Mouse (Mus musculus): Measurements from ENCODE around the gene Actbl2. TPM values are rescaled to one million over a fixed set of nuclear protein-coding genes. Genes with fewer than 3 reads are reported as not detected.

The Actbl2 gene
- polyA plus RNA-seq (2014; fragmentation: Nextera tagmentation; extraction: Ambion mirVana): not detected in 2 replicates

GRCm38 (mm10) chr13:111254713-111255112 is at the start of gene Actbl2:
Gene Actbl2 (plus strand): TSS chr13:111255013.
- H3K27ac ChIP-seq (ENCODE audit: low read depth, low read length): no peak within 1 kb of the TSS
- no peak for ATAC-seq (ENCODE audit: low FRiP score, low TSS enrichment)

GRCm38 (mm10) chr13:111210649-111211378 is 44.0 kb upstream of the Actbl2 start:
- ATAC-seq (ENCODE audit: low FRiP score, low TSS enrichment): peak; percentile 93
- no peak overlapping the region for H3K9ac ChIP-seq (ENCODE audit: low read depth, low read length)
- no peaks in the 10 kb centered on the region for H3K9me3 ChIP-seq (ENCODE audit: control insufficient read depth, low read length)
- H3K27me3 ChIP-seq (ENCODE audit: control insufficient read depth, insufficient read depth, low read length): no peaks in the 10 kb centered on the region
- no peaks in the 10 kb centered on the region for H3K36me3 ChIP-seq (ENCODE audit: control insufficient read depth, insufficient read depth, low read length)
- peaks cover 8% of the 10 kb centered on the region; the same call in 1 of the 2 replicates for H3K4me1 ChIP-seq (ENCODE audit: control insufficient read depth, insufficient read depth, low read length)
- peak overlapping the region; percentile 26 for H3K4me2 ChIP-seq (replicated peaks; ENCODE audit: low read depth, low read length)
- H3K4me3 ChIP-seq (ENCODE audit: low read length): no peak overlapping the region
- 20% methylated on average over 8 of the region's 8 CpGs for WGBS
- peak overlapping the region; percentile 71 for H3K27ac ChIP-seq (ENCODE audit: low read depth, low read length)

More at GRCm38 (mm10) chr13:111254713-111255112, at the start of gene Actbl2:
- Histone ChIP-seq H3K36me3 (ENCODE audit: control insufficient read depth, insufficient read depth, low read length) (no peaks in the 10 kb centered on the region), H3K4me3 (ENCODE audit: low read length) (no peak within 1 kb of the TSS), H3K4me2 (replicated peaks; ENCODE audit: low read depth, low read length) (no peak within 1 kb of the TSS), H3K4me1 (ENCODE audit: control insufficient read depth, insufficient read depth, low read length) (no peaks in the 10 kb centered on the region), H3K27me3 (ENCODE audit: control insufficient read depth, insufficient read depth, low read length) (no peaks in the 10 kb centered on the region), H3K9ac (ENCODE audit: low read depth, low read length) (no peak within 1 kb of the TSS), H3K9me3 (ENCODE audit: control insufficient read depth, low read length) (no peaks in the 10 kb centered on the region)
- 92% methylated on average over 5 of the region's 5 CpGs for WGBS

DNA sequence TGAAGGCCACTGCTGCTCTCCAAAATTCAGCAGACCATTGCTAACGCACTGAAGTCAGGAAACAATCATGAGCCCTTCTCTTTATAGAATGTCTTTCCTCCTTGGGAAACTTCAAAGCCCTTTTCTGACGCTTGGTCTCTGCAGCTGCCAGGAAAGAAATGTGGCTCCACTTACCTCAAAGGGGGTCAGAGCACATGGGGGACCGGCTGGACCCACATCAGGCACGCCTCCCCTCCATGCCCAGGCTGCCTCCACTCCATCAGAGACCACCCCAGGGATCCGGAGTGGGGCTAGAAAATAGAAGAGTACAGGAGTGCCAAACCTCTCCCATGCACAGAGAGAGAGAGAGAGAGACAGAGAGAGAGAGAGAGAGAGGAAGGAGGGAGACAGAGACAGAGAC is 26.0 kb upstream of the Actbl2 start:
- no peak overlapping the region for H3K9ac ChIP-seq (ENCODE audit: low read depth, low read length)
- ATAC-seq (ENCODE audit: low FRiP score, low TSS enrichment): no peak

DNA sequence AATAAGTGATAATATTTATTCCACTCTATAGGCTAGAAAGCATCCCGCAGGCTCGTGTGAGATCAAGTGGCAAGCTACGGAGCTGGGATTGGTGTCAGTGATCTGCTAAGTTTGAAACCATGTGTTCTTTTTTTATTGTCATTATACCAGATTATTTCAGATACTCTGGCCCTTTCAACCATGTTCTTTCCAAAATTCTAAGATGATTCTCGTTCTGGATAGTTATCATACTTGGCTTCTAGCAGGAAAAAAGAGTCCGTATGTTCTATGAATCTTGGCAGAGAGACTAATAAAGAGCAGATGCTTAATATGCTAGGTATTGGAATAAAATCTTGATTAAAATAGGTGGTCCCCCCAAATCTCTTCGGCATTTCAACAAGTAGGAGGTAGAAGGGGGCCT is 25.3 kb upstream of the Actbl2 start:
- no peaks in the 10 kb centered on the region for H3K27me3 ChIP-seq (ENCODE audit: control insufficient read depth, insufficient read depth, low read length)
- 0 out of 2 replicates have a peak, but pooled peaks cover 3% of the 10 kb centered on the region for H3K4me1 ChIP-seq (ENCODE audit: control insufficient read depth, insufficient read depth, low read length)
- ATAC-seq (ENCODE audit: low FRiP score, low TSS enrichment): no peak
- H3K4me3 ChIP-seq (ENCODE audit: low read length): no peak overlapping the region
- WGBS: 88% methylated on average over 6 of the region's 6 CpGs
- no peak overlapping the region for H3K27ac ChIP-seq (ENCODE audit: low read depth, low read length)
- no peaks in the 10 kb centered on the region for H3K36me3 ChIP-seq (ENCODE audit: control insufficient read depth, insufficient read depth, low read length)
- no peaks in the 10 kb centered on the region for H3K9me3 ChIP-seq (ENCODE audit: control insufficient read depth, low read length)
- no peak overlapping the region for H3K9ac ChIP-seq (ENCODE audit: low read depth, low read length)
- H3K4me2 ChIP-seq (replicated peaks; ENCODE audit: low read depth, low read length): no peak overlapping the region

More for the DNA sequence above, 26.0 kb upstream of the Actbl2 start:
- H3K36me3 ChIP-seq (ENCODE audit: control insufficient read depth, insufficient read depth, low read length): no peaks in the 10 kb centered on the region
- 0 out of 2 replicates have a peak, but pooled peaks cover 3% of the 10 kb centered on the region for H3K4me1 ChIP-seq (ENCODE audit: control insufficient read depth, insufficient read depth, low read length)
- H3K4me2 ChIP-seq (replicated peaks; ENCODE audit: low read depth, low read length): no peak overlapping the region
- no peaks in the 10 kb centered on the region for H3K9me3 ChIP-seq (ENCODE audit: control insufficient read depth, low read length)
- no peak overlapping the region for H3K27ac ChIP-seq (ENCODE audit: low read depth, low read length)
- H3K4me3 ChIP-seq (ENCODE audit: low read length): no peak overlapping the region
- WGBS: 31% methylated on average over 5 of the region's 5 CpGs
- no peaks in the 10 kb centered on the region for H3K27me3 ChIP-seq (ENCODE audit: control insufficient read depth, insufficient read depth, low read length)

DNA sequence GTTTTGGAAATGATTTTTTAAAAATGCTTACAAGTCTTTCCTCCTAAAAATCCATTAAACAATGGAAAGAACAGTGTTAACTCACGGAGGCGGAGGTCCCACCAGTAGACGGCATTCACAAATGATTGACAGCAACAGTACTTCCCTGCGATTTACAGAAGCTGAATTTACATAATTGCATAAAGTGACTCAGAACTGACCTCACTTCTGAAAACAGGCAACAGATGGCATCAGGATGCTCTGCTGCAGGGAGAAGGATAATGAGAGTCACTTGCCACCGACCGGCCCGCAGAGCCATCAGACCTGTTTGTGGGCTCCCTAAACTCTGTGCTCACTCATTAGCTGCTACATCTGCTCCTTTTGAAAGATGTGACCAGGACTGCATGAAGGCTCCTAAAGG is 22.4 kb upstream of the Actbl2 start:
- Histone ChIP-seq H3K27me3 (ENCODE audit: control insufficient read depth, insufficient read depth, low read length) (no peaks in the 10 kb centered on the region), H3K9ac (ENCODE audit: low read depth, low read length) (no peak overlapping the region), H3K9me3 (ENCODE audit: control insufficient read depth, low read length) (no peaks in the 10 kb centered on the region), H3K27ac (ENCODE audit: low read depth, low read length) (no peak overlapping the region), H3K4me1 (ENCODE audit: control insufficient read depth, insufficient read depth, low read length) (0 out of 2 replicates have a peak, but pooled peaks cover 3% of the 10 kb centered on the region), H3K4me2 (replicated peaks; ENCODE audit: low read depth, low read length) (no peak overlapping the region), H3K36me3 (ENCODE audit: control insufficient read depth, insufficient read depth, low read length) (no peaks in the 10 kb centered on the region), H3K4me3 (ENCODE audit: low read length) (no peak overlapping the region)
- 85% methylated on average over 7 of the region's 7 CpGs for whole genome bisulfite sequencing
- ATAC-seq (ENCODE audit: low FRiP score, low TSS enrichment): no peak

DNA sequence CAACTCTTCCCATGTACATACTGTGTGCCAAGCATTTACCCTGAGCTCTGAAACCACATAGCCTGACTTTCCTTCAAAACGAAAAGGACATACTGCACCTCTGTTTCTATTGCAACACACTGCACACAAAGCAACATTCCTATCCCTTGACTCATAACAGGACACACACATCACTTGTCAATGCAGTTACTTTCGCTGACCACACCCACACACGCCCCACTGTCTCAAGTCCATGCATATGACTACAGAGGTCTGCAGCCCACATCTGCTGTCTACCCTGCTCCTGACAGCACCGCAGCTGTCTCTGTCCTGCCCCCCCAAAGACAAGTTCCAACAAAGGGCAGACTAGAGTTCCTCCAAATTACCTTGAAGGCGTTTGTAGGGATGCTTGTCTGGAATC is 21.5 kb upstream of the Actbl2 start:
- no peaks in the 10 kb centered on the region for H3K36me3 ChIP-seq (ENCODE audit: control insufficient read depth, insufficient read depth, low read length)
- no peaks in the 10 kb centered on the region for H3K27me3 ChIP-seq (ENCODE audit: control insufficient read depth, insufficient read depth, low read length)
- no peaks in the 10 kb centered on the region for H3K9me3 ChIP-seq (ENCODE audit: control insufficient read depth, low read length)
- no peak overlapping the region for H3K27ac ChIP-seq (ENCODE audit: low read depth, low read length)
- no peak overlapping the region for H3K9ac ChIP-seq (ENCODE audit: low read depth, low read length)
- no peak overlapping the region for H3K4me3 ChIP-seq (ENCODE audit: low read length)
- no peak for ATAC-seq (ENCODE audit: low FRiP score, low TSS enrichment)
- no peak overlapping the region for H3K4me2 ChIP-seq (replicated peaks; ENCODE audit: low read depth, low read length)
- 0 out of 2 replicates have a peak, but pooled peaks cover 3% of the 10 kb centered on the region for H3K4me1 ChIP-seq (ENCODE audit: control insufficient read depth, insufficient read depth, low read length)
- 70% methylated on average over 5 of the region's 5 CpGs for WGBS

GRCm38 (mm10) chr13:111234573-111234972 is 20.2 kb upstream of the Actbl2 start:
- H3K27ac ChIP-seq (ENCODE audit: low read depth, low read length): no peak overlapping the region
- H3K36me3 ChIP-seq (ENCODE audit: control insufficient read depth, insufficient read depth, low read length): no peaks in the 10 kb centered on the region
- no peaks in the 10 kb centered on the region for H3K9me3 ChIP-seq (ENCODE audit: control insufficient read depth, low read length)
- no peak overlapping the region for H3K4me3 ChIP-seq (ENCODE audit: low read length)
- no peak for ATAC-seq (ENCODE audit: low FRiP score, low TSS enrichment)
- no peak overlapping the region for H3K4me2 ChIP-seq (replicated peaks; ENCODE audit: low read depth, low read length)
- WGBS: 56% methylated on average over 3 of the region's 3 CpGs
- H3K4me1 ChIP-seq (ENCODE audit: control insufficient read depth, insufficient read depth, low read length): 0 out of 2 replicates have a peak, but pooled peaks cover 3% of the 10 kb centered on the region
- H3K27me3 ChIP-seq (ENCODE audit: control insufficient read depth, insufficient read depth, low read length): no peaks in the 10 kb centered on the region
- H3K9ac ChIP-seq (ENCODE audit: low read depth, low read length): no peak overlapping the region

DNA sequence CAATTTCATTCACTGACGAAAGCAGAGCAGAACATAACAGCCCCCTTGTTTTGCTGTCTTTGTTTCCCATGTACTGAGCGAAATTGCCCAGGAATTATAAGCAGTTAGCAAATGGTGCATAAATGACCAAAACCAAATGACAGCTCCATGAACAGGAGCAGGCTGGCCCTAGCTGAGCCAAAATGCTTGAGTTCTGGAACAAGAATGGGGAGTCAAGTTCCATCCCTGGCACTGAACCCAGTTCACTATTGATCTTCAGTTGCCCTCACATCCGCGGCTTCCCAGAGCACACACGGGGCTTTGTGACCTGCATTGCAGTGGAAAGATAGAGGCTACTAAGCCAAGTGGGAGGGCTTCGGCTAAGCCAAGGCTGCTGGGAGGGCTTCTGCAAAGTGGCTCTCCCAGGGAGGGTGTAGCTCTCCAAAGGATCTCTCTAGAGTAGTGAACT is 19.1 kb upstream of the Actbl2 start:
- Histone ChIP-seq H3K27ac (ENCODE audit: low read depth, low read length) (no peak overlapping the region), H3K4me2 (replicated peaks; ENCODE audit: low read depth, low read length) (no peak overlapping the region)

GRCm38 (mm10) chr13:111236461-111236864 is 18.4 kb upstream of the Actbl2 start:
- ATAC-seq (ENCODE audit: low FRiP score, low TSS enrichment): no peak
- Histone ChIP-seq H3K27ac (ENCODE audit: low read depth, low read length) (no peak overlapping the region), H3K4me3 (ENCODE audit: low read length) (no peak overlapping the region), H3K9me3 (ENCODE audit: control insufficient read depth, low read length) (0 out of 2 replicates have a peak, but pooled peaks cover 2% of the 10 kb centered on the region), H3K27me3 (ENCODE audit: control insufficient read depth, insufficient read depth, low read length) (no peaks in the 10 kb centered on the region), H3K4me1 (ENCODE audit: control insufficient read depth, insufficient read depth, low read length) (0 out of 2 replicates have a peak, but pooled peaks cover 3% of the 10 kb centered on the region), H3K36me3 (ENCODE audit: control insufficient read depth, insufficient read depth, low read length) (no peaks in the 10 kb centered on the region), H3K4me2 (replicated peaks; ENCODE audit: low read depth, low read length) (no peak overlapping the region), H3K9ac (ENCODE audit: low read depth, low read length) (no peak overlapping the region)
- 74% methylated on average over 9 of the region's 9 CpGs for WGBS

More for the DNA sequence above, 19.1 kb upstream of the Actbl2 start:
- H3K4me3 ChIP-seq (ENCODE audit: low read length): no peak overlapping the region
- no peak for ATAC-seq (ENCODE audit: low FRiP score, low TSS enrichment)
- 80% methylated on average over 6 of the region's 6 CpGs for WGBS
- H3K27me3 ChIP-seq (ENCODE audit: control insufficient read depth, insufficient read depth, low read length): no peaks in the 10 kb centered on the region
- H3K36me3 ChIP-seq (ENCODE audit: control insufficient read depth, insufficient read depth, low read length): no peaks in the 10 kb centered on the region
- H3K4me1 ChIP-seq (ENCODE audit: control insufficient read depth, insufficient read depth, low read length): 0 out of 2 replicates have a peak, but pooled peaks cover 3% of the 10 kb centered on the region
- 0 out of 2 replicates have a peak, but pooled peaks cover 2% of the 10 kb centered on the region for H3K9me3 ChIP-seq (ENCODE audit: control insufficient read depth, low read length)
- no peak overlapping the region for H3K9ac ChIP-seq (ENCODE audit: low read depth, low read length)

All from kidney, embryonic 14.5 days (tissue).